In the genomic region with DNA sequence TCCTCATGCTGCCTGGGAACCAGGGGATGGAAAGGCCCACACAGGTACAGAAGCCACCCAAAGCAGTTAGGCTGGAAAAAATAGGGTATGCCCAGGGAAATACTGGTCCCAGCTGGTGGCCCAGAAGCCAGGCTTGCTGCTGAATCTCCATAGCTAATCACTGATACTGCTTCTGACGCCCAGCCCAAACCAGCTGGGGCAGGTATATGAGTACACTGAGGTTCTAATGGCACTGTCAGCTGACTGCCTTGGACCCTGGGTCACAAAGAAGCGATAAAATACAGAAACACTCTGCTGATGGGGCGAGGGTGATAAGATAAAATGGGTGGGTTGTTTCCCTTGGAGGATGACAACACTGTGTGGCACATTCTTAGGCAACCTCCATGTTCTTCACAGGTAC, we compare ENCODE assay signal across 1 mouse cellular context.
TF ChIP-seq lines count a peak whose summit lies in the region.

No protein-coding gene starts in this region.

TF ChIP-seq in MEL, 35 proteins besides CTCF, POLR2A, EP300 and RAD21 (continued from another document):
- no peak for TF ChIP-seq SMC3 (IDR thresholded peaks at IDR 0.05; ENCODE audit: low read depth, low read length)
- no peak for TF ChIP-seq MAZ (IDR thresholded peaks at IDR 0.05; ENCODE audit: low read depth, low read length)
- TF ChIP-seq CHD1 (IDR thresholded peaks at IDR 0.05; ENCODE audit: low read depth, low read length) = no peak
- no peak for TF ChIP-seq JUND (IDR thresholded peaks at IDR 0.05; ENCODE audit: low read depth, low read length)
- no peak for TF ChIP-seq TBP (IDR thresholded peaks at IDR 0.05; ENCODE audit: low read depth, low read length)
- TF ChIP-seq CHD2 (IDR thresholded peaks at IDR 0.05; ENCODE audit: low read length) = no peak
- TF ChIP-seq ZNF384 (IDR thresholded peaks at IDR 0.05; ENCODE audit: low read depth, low read length) = no peak
- no peak for TF ChIP-seq MXI1 (IDR thresholded peaks at IDR 0.05; ENCODE audit: low read depth, low read length)
